Mouse (Mus musculus): ENCODE results near the gene Mxra8.

The Mxra8 gene

DNA sequence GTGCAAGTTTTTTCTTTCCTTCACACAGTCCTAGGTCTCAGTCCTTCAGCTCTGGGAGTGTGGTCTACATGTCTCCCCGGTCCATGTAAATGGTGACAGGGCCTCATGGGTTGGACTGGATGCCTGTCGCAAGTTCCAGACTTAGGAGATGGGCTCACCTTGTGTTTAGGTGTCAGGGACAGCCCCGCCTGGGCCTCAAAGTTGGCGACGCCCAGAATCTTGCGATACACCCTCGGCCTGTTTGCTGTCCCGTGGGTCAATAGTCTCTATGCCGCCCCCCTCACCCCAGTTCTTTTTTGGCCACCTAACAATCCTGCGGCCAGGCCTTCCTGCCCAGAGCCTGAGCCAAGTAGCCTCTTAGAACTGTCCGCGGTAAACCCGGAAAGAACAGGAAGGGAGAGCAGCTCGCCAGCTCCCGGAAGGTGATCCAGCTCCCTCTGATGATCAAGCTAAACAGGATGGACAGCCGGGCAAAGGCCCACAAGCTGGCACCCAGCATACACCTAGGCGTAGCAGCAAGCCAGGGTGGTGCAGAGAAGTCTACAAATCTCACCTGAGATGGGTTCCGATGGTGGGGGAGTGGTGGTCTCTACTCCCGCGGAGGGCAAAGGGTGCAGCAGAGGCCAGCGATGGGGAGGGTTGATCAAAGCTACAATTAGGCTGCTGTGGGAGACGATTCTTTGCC lies 29.3 kb downstream of the Mxra8 start:
- no peak for DNase-seq

DNA sequence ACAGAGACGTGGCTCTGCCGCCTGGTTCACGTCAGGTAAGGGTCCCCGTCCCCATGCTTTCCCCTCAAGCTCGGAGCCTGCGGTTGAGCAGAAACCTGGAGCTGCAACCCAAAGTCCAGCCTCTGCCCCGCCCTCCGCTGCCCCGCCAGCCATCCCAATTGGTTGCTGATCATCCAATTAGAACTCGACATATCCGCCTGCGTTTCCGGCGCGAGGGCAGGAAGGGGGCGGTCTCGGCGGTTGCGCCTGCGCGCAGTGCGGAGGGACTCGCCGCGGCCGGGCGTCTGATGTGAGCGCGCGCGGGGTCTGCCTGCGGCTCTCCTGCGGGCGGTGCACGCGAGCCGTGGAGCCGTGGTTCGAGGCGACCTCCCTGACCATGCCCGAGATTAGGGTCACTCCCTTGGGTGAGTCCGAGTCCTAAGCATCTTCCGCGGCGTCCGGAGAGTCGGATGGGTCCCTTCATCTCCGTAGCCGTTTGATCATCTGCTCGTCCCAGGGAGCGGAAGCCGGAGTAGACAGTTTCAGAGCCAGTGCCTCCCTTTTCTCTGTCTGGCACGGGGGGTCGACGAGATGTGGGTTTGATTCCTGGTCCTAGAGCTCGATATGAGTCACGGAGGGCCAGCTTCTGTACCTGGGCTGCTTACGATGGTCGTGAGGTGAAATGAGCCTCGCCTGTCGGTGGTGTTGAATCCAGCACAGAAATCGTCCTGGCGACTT lies 30.0 kb downstream of the Mxra8 start, which contains the start of the genes Cptp and Ints11:
Cptp (minus strand) TSS at position 124 of the 717 bp plus-strand sequence.
Ints11 (plus strand) TSS at position 230 of the 717 bp plus-strand sequence.
- peak; percentile 97 for DNase-seq

DNA sequence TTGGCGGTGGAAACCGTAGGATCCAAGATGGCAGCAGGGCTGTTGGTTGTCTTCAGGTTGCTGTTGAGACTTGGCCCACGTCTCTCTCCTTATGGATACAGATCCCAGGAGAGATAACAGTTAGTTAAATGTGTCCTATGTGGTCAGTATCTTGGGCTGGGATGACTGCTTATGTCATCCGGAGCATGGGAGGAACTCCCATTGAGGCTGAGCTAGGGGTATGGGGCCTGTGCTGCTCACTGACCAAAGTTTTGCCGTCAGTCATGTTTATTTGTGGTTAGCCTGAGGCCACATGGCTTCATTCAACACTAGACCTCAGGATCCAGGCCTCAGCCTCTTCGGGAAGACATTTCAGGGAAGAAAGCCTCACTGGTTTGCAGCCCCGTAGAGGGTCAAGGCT lies 31.9 kb downstream of the Mxra8 start:
- DNase-seq, result no peak

DNA sequence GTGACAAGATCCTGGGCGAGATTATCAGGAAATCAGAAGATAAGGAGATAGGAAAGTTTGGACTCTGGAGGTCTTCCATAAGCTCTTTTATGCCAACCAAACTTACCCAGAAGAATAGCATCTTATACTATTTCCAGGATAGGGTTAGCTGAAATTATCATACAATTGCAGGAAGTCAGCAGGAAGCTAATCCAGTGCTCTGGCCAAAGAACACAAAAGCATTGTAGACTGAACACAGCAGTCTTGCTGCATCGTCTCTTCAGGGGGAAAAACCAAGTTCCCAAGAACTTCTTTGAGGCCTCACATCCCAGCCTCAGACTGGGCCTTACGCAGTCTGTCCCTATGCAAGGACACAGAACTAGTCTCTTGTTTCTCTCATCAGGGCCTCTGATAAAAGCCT lies 44.1 kb downstream of the Mxra8 start:
- no peak for DNase-seq

DNA sequence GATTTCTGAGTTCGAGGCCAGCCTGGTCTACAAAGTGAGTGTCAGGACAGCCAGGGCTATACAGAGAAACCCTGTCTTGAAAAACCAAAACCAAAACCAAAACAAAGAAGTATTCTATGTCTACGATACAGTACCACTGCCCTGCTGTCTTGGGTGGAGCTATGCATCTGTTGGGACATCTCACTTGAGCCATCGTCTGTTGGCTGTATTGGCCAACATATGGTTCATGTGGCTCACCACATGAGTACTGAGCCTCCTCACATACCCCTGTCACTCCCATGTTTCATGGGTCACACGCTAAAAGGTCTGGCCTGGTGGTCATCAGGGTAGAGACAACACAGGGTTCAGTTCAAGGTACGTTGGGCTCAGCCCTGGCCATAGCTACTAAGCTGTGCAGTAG lies 46.9 kb downstream of the Mxra8 start:
- DNase-seq, result no peak

DNA sequence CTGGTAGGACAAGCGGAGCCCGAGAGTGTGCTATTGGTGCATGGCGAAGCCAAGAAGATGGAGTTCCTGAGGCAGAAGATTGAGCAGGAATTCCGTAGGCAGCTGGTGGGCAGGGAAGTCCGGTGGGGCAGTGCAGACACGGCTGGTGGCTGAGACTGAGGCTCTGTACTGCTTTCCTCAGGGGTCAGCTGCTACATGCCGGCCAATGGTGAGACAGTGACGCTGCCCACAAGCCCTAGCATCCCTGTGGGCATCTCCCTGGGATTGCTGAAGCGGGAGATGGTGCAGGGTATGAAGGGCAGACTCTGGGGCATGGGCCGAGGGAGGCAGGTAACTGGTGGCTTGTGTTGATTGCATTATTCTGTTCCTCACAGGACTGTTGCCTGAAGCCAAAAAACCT lies 48.2 kb downstream of the Mxra8 start:
- no peak for DNase-seq

DNA sequence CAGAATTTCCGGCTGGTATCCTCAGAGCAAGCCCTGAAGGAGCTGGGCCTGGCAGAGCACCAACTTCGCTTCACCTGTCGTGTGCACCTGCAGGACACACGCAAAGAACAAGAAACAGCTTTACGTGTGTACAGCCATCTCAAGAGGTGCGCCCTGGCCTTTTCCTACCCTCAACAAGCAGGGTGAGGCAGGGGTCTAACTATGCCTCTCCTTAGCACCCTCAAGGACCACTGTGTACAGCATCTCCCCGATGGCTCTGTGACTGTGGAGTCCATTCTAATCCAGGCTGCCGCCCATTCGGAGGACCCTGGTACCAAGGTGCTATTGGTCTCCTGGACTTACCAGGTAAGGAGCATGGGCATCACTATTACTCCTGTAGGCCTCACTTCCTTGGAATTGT lies 48.7 kb downstream of the Mxra8 start:
- peak; percentile 17 for DNase-seq

DNA sequence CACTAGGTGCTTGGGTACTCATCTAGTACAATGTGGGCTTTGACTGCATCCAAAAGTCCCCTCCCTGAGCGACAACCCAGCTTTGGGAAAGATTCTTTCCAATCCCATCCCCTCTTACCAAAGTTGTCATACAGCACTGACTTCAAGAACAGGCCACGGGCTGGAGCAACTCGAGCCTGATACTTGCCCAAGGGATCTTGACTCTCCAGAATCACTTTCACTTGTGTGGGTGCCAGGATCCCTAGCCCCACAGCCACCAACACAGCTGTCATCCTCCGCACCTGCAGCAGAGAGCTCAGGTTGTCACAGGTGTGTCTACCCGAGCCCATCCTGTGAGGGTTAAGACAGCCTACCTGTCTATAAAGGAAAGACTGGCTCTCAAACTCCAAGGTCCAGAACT lies 49.8 kb downstream of the Mxra8 start:
- DNase-seq, result peak; percentile 32

DNA sequence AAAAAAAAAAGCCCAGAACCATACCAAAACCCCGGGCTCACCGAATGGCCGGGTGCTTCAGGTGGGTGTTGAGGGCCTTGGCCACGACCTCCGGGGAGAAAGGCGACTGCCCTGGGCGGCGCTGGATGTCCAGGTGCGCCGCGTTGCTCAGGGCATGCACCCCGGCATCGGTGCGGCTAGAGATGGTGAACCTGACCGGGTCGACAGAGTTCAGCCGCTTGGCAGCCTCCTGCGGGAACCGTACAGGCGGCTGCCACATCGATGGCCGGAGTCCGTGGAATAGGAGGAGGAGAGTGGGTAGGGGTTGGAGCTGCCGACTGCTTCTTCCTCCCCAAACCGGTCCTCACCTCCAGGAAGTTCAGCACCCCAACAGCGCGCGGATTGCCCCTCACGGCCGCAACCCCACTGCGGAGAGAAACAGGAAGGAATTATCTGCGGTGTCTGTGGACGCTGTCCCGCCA lies 51.6 kb downstream of the Mxra8 start:
- no peak for DNase-seq

DNA sequence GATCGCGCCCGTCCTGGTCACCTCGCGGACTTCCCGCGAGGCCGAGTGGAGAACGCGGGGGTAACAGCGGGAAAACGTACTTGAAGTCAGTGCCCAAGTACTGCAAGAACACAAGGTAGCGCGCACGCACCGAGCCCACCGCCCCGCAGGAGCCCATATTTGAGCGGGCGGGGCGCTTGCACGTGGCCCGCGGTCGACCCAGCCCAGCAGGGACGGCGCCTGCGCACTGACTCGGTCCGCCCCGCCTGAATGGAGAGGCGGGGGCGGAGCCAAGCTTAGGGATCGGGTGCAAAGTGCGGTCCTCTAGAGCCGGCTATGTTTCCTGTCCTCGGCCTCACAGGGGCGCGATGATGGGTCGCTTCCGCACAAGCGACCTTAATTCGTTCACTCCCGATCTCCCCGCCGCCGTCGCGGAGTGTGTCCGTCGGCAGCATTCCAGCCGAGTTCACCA lies 52.1 kb downstream of the Mxra8 start, which contains the start of the genes Pusl1 and Acap3:
Pusl1 (minus strand) TSS at position 231 of the 451 bp plus-strand sequence.
Acap3 (plus strand) TSS at position 272 of the 451 bp plus-strand sequence.
- peak; percentile 96 for DNase-seq

DNA sequence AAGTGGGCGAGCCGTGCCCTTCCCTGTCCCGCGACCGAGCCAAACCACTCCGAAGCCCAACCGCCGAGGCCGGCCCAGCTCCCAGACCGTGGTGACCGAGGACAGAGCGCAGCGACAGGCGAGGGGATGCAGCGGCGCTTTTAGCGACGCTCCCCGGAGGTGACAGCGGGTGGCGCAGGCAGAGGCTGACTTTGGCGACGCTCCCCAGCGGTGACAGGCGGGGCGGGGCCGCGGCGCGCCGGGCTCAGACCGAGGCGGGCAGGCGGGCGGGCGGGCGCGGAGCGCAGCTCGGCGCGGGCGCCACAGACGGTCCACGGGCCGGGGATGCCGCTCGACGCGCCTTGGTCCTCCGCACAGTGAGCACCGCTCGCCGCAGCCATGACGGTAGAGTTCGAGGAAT lies 52.5 kb downstream of the Mxra8 start:
- DNase-seq, result peak; percentile 88

DNA sequence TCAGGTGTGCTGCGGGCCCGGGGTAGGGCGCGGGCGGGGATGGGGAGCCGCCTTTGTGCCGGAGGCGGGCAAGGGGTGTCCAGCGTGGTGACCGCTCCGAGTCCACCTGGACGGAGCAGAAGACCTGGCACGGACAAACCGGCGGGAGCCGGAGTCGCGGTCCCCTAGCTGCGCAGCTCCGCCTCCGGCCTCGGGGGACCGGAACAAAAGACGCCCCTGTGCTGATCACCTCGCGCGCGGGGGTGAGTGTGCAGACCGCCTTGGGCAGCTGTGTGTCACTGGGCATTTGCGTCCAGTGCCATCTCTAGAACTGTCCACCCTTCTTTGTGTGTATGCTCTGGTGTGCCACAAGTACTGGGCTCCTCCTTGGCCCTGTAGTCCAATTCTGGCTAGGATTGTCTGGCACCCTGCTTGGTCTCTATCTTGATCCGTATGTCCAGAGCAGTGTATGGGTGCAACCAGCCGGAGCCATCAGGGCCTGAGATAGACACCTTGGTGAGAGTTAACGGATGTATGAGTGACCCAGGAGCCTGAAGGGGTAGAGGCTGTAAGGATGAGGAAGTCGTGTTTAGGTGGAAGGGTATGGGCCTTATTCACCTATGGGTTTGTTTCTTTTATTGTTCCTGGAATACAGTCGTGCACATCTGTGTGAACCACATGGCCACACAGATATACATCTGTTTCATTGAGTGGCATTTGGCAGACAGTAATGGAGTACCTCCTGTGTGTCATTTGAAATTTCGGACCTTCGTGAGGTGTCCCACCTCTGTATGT lies 53.1 kb downstream of the Mxra8 start:
- peak; percentile 74 for DNase-seq

DNA sequence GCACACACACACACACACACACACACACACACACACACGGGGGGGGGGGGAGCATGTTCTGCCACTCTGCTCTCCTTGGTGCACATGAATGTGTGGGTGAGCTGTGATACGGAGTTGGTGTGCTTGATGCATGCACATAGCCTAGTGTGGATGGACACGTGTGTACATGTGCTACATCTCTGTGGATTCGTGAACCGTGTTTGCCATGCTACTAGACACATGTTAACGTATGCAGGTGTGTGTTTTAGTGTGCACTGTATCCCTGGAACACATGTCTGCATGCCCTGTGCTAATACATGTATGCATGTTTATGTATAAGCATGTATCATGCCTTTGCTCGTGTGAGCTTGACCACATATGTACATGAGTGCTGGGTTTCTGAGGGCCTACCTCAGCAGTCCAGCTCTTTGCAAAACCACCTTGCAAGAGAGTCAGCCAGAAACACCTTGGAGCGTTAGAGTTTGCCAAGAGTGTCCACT lies 53.8 kb downstream of the Mxra8 start:
- peak; percentile 39 for DNase-seq
